Mouse (Mus musculus) liver, embryonic 14.5 days (tissue): ENCODE results near the gene Eps8l2. TPM values are rescaled to one million over a fixed set of nuclear protein-coding genes. Genes with fewer than 3 reads are reported as not detected.

Experiments used
- ATAC-seq: fragments of 200-750 bp; cut with Nextera tagmentation; 2 replicates; pipeline ENCODE4 v1.8.0; 2017; ENCODE audit warnings: moderate number of reproducible peaks, mild to moderate bottlenecking, moderate library complexity; ENCODE audit not compliant: insufficient read depth
- DNase-seq, 3 experiments: peaks; one replicate each; pipeline ENCODE4 v3.0.0-alpha.2; 2012 to 2013; ENCODE audit warnings: low read depth in 3 of 3, low spot score in 3 of 3
- H3K27ac ChIP-seq: fragments of 300-500 bp; sonication (generic); 2 replicates; pipeline ENCODE4 v1.5.1; 2014; ENCODE audit warnings: moderate library complexity, mild to moderate bottlenecking, control low read depth, inconsistent platforms
- H3K27me3 ChIP-seq: fragments of 300-500 bp; sonication (generic); 2 replicates; pipeline ENCODE4 v1.6.1; 2014; ENCODE audit warnings: mild to moderate bottlenecking, low read length, moderate library complexity; ENCODE audit not compliant: control insufficient read depth, insufficient read depth
- H3K36me3 ChIP-seq: fragments of 300-500 bp; sonication (generic); replicated peaks from 2 replicates; pipeline ENCODE4 v1.6.1; 2014; ENCODE audit warnings: low read depth; ENCODE audit not compliant: control insufficient read depth, insufficient read depth
- H3K4me1 ChIP-seq, 2 experiments: fragments of 200-500 bp in 1 of 2; fragments of 300-500 bp in 1 of 2; sonication (generic) in 1 of 2; replicated peaks; 2 replicates each; pipeline ENCODE4 v1.6.1; 2012 to 2014; ENCODE audit warnings: antibody characterized with exemption in 1 of 2, inconsistent platforms in 1 of 2, low read length in 1 of 2; ENCODE audit not compliant: control insufficient read depth in 2 of 2, insufficient read depth in 2 of 2
- H3K4me2 ChIP-seq: fragments of 300-500 bp; sonication (generic); 2 replicates; pipeline ENCODE4 v1.6.1; 2014; ENCODE audit warnings: low read depth, mild to moderate bottlenecking, control low read depth, moderate library complexity
- H3K4me3 ChIP-seq, 2 experiments: fragments of 200-500 bp in 1 of 2; fragments of 300-500 bp in 1 of 2; sonication (generic) in 1 of 2; 2 replicates each; pipeline ENCODE4 v1.5.1; 2012 to 2014; ENCODE audit warnings: low read depth in 2 of 2, low read length in 2 of 2, mild to moderate bottlenecking in 2 of 2, control low read depth in 1 of 2, inconsistent platforms in 1 of 2, moderate library complexity in 1 of 2; ENCODE audit not compliant: insufficient read depth in 1 of 2
- H3K9ac ChIP-seq: fragments of 300-500 bp; sonication (generic); replicated peaks from 2 replicates; pipeline ENCODE4 v1.6.1; 2014; ENCODE audit warnings: mild to moderate bottlenecking, control low read depth, moderate library complexity
- H3K9me3 ChIP-seq: fragments of 300-500 bp; sonication (generic); 2 replicates; pipeline ENCODE4 v1.6.1; 2016; ENCODE audit warnings: low read length, mixed read lengths; ENCODE audit not compliant: control insufficient read depth
- CTCF ChIP-seq: IDR thresholded peaks from 2 replicates; pipeline ENCODE4 v1.5.1; 2016; ENCODE audit warnings: antibody characterized with exemption, low read depth, control low read depth
- EP300 ChIP-seq: IDR thresholded peaks from 2 replicates; pipeline ENCODE4 v1.6.1; 2016; ENCODE audit warnings: antibody characterized with exemption, low read depth
- WGBS: fragments of 180-500 bp; shearing (Covaris S2); extraction: QIAGEN DNeasy Blood & Tissue Kit; methylation state at CpG from one replicate; pipeline ENCODE4 v1.1.7; 2014; ENCODE audit not compliant: insufficient replicate concordance; 5-methylcytosine and 5-hydroxymethylcytosine counted together
- polyA plus RNA-seq, 2 experiments: library from polyadenylated mRNA; depleted of rRNA in 1 of 2; stranded (reverse) in 1 of 2; unstranded in 1 of 2; fragments of >200 nt; fragmentation: Nextera tagmentation in 1 of 2; extraction: Ambion mirVana in 1 of 2; gene quantifications; 2 replicates each; pipeline versions ENCODE4 v1.2.1 to v1.2.3; 2012 to 2014

Gene Eps8l2
- polyA plus RNA-seq, 2 experiments: 6.6 to 7.9 TPM

GRCm38 (mm10) chr7:141304537-141304936 is 34.1 kb upstream of the Eps8l2 start:
- Histone ChIP-seq H3K36me3 (peaks cover 22% of the 10 kb centered on the region), H3K9me3 (no peaks in the 10 kb centered on the region), H3K4me1 (no peaks in the 10 kb centered on the region), H3K27me3 (no peaks in the 10 kb centered on the region), H3K4me3 (no peak overlapping the region), H3K9ac (no peak overlapping the region), H3K4me2 (no peak overlapping the region), H3K27ac (no peak overlapping the region)
- DNase-seq: no peak
- ATAC-seq: no peak
- TF ChIP-seq CTCF (no peak), EP300 (no peak)
- WGBS: 84% methylated on average over 4 of the region's 4 CpGs

DNA sequence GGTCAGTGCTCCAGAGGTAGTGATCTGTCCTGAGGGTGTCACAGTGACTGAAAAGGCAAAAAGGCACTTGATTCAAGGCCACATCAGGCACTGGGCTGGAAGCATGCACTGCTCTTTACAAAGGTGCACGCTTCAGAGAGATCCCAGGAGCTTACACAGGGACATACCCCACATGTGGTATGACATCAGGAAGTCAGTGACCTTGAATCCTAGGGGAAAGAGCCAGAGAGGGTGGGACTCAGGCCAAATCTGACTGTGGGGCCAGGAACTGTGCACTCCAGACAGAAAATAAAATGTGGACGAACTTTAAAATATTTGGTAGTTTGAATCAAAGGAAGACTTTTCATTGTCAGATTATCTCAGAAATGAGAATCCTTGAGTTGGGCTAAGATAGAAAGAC is 24.3 kb upstream of the Eps8l2 start:
- 72% methylated on average over 2 of the region's 2 CpGs for WGBS
- no peak for TF ChIP-seq CTCF
- no peak for TF ChIP-seq EP300
- no peak for ATAC-seq
- no peak for DNase-seq
- H3K27ac ChIP-seq: no peak overlapping the region
- no peaks in the 10 kb centered on the region for H3K27me3 ChIP-seq
- no peak overlapping the region for H3K4me2 ChIP-seq
- peaks cover 62% of the 10 kb centered on the region for H3K36me3 ChIP-seq
- no peaks in the 10 kb centered on the region for H3K4me1 ChIP-seq
- H3K9ac ChIP-seq: no peak overlapping the region
- H3K9me3 ChIP-seq: no peaks in the 10 kb centered on the region
- H3K4me3 ChIP-seq: no peak overlapping the region

DNA sequence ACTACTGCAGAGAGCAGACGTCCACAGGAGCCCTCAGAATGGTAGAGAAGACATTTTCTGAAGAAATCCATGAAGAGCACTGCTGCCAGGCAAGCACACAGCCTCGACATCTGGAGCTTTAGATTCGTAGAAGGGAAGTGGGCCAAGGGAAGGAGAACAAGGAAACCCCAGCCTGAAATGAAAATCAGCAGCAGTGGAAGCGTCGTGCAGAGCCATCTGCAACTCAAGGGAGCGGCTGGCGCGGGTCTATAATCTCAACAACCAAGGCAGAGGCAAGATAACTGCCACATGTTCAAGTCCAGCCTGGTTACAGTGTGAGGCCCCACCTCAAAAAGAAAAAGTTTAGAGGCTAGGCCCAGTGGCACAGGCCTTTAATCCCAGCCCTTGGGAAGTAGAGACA is 23.6 kb upstream of the Eps8l2 start:
- H3K36me3 ChIP-seq: peaks cover 62% of the 10 kb centered on the region
- no peak for TF ChIP-seq EP300
- TF ChIP-seq CTCF: no peak
- 60% methylated on average over 8 of the region's 8 CpGs for WGBS

DNA sequence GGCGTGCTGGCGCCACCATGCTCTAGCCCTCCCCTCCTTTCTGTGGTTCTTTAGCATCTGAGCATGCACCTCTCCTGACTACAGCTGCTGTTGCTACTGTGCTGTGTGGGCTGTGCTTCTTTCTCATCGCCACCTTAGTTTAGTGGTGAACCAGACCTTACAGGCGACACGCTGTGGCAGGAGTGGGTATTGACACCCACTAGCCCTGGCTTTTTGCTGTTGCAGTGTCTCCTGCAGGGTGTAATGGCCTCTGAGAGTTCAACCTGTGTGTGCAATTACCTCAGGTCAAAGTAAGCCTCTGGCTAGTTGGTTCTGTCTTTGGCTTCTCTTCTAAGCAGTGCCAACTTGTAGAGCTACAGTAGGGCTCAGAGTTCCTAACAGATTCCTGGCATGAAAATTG is 22.7 kb upstream of the Eps8l2 start:
- DNase-seq: no peak
- H3K27me3 ChIP-seq: no peaks in the 10 kb centered on the region
- H3K9me3 ChIP-seq: no peaks in the 10 kb centered on the region
- 73% methylated on average over 5 of the region's 5 CpGs for WGBS
- H3K4me1 ChIP-seq: no peaks in the 10 kb centered on the region
- no peak overlapping the region for H3K4me3 ChIP-seq
- H3K27ac ChIP-seq: no peak overlapping the region
- H3K4me2 ChIP-seq: no peak overlapping the region
- TF ChIP-seq CTCF (peak; percentile 74), EP300 (no peak)
- ATAC-seq: no peak; the same call in 1 of the 2 replicates
- H3K9ac ChIP-seq: no peak overlapping the region
- peaks cover 62% of the 10 kb centered on the region for H3K36me3 ChIP-seq

More for the DNA sequence above, 23.6 kb upstream of the Eps8l2 start:
- ATAC-seq: no peak
- Histone ChIP-seq H3K4me2 (no peak overlapping the region), H3K9ac (no peak overlapping the region; the same call in 1 of the 2 replicates), H3K4me3 (no peak overlapping the region), H3K4me1 (no peaks in the 10 kb centered on the region), H3K27ac (no peak overlapping the region), H3K27me3 (no peaks in the 10 kb centered on the region), H3K9me3 (no peaks in the 10 kb centered on the region)
- no peak for DNase-seq

DNA sequence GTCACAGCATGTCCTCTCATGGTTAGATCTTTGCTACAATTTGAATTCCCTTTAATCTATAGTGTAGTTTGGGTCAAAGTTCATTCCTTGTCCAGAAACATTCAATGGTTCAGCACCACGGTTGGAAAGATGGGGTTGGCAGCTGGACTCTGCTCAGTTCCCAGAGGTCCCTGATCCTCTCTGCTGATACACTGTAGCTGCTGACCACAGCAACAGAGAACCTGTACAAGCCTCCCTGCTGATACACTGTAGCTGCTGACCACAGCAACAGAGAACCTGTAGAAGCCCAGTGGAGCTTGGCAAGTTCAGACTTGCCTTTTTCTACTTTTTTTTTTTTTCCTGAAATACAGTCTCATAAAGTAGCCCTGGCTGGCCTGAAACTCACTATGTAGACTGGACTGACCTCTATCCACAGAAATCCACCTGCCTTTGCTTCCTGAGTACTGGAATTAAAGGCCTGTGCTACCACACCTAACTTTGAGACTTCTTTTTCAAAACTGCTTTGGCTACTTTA is 21.0 kb upstream of the Eps8l2 start:
- no peak for TF ChIP-seq CTCF
- TF ChIP-seq EP300: no peak
- Histone ChIP-seq H3K36me3 (peaks cover 67% of the 10 kb centered on the region), H3K27me3 (no peaks in the 10 kb centered on the region), H3K4me2 (no peak overlapping the region), H3K9ac (no peak overlapping the region), H3K4me3 (no peak overlapping the region), H3K4me1 (no peaks in the 10 kb centered on the region), H3K27ac (no peak overlapping the region), H3K9me3 (no peaks in the 10 kb centered on the region)
- DNase-seq (no peak), ATAC-seq (no peak)
- WGBS: 67% methylated on average over 1 of the region's 1 CpGs
